Mouse (Mus musculus): Measurements from ENCODE around the gene Spata6. TPM values are rescaled to one million over a fixed set of nuclear protein-coding genes. Genes with fewer than 3 reads are reported as not detected.

Gene Spata6
- polyA plus RNA-seq, 1 experiment from 2014 or later: 33.2 TPM

DNA sequence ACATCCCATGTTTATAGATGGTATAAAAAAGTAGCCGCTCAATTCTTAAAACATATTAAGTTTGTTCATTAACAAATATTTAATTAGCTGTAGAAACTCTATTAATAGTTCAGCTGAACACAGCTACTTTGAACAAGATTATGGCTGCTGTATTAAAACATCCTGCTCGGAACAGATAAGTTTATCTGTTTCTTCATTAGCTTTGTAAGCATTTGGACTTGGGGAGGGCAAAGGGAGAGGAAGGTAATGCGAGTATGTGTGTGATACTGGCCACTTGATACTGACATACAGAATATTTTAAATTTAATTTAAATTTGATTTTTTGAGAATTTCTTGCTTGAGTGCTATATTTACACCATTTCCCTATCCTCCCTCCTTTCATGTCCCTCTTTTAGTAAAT, 80.1 kb downstream of the Spata6 start:
- DNase-seq (ENCODE audit: low spot score) (no peak), ATAC-seq (replicated peaks; ENCODE audit: low FRiP score, low read depth) (no peak)
- no peak for TF ChIP-seq CTCF (IDR thresholded peaks at IDR 0.05; ENCODE audit: low read depth)
- no peak overlapping the region for H3K4me3 ChIP-seq (replicated peaks; ENCODE audit: low read depth, low read length)
- WGBS: 95% methylated on average over 3 of the region's 3 CpGs
- H3K9me3 ChIP-seq (replicated peaks; ENCODE audit: low read length): no peaks in the 10 kb centered on the region
- H3K36me3 ChIP-seq (ENCODE audit: insufficient read depth, low read length): no peaks in the 10 kb centered on the region
- no peaks in the 10 kb centered on the region for H3K4me1 ChIP-seq (replicated peaks; ENCODE audit: insufficient read depth, low read length)
- H3K4me2 ChIP-seq (ENCODE audit: low read length): no peak overlapping the region
- no peak overlapping the region for H3K9ac ChIP-seq (ENCODE audit: low read depth, low read length)
- no peak overlapping the region for H3K27ac ChIP-seq
- no peaks in the 10 kb centered on the region for H3K27me3 ChIP-seq (ENCODE audit: insufficient read depth, low read length)

GRCm38 (mm10) chr4:111803164-111803563, 83.4 kb downstream of the Spata6 start:
- Histone ChIP-seq H3K4me1 (replicated peaks; ENCODE audit: insufficient read depth, low read length) (no peaks in the 10 kb centered on the region), H3K27ac (no peak overlapping the region), H3K4me3 (replicated peaks; ENCODE audit: low read depth, low read length) (no peak overlapping the region), H3K9me3 (replicated peaks; ENCODE audit: low read length) (no peaks in the 10 kb centered on the region), H3K9ac (ENCODE audit: low read depth, low read length) (no peak overlapping the region), H3K4me2 (ENCODE audit: low read length) (no peak overlapping the region), H3K27me3 (ENCODE audit: insufficient read depth, low read length) (no peaks in the 10 kb centered on the region), H3K36me3 (ENCODE audit: insufficient read depth, low read length) (no peaks in the 10 kb centered on the region)
- ATAC-seq (replicated peaks; ENCODE audit: low FRiP score, low read depth) (no peak), DNase-seq (ENCODE audit: low spot score) (no peak)
- 90% methylated on average over 2 of the region's 2 CpGs for WGBS
- TF ChIP-seq CTCF (IDR thresholded peaks at IDR 0.05; ENCODE audit: low read depth): peak; percentile 24

DNA sequence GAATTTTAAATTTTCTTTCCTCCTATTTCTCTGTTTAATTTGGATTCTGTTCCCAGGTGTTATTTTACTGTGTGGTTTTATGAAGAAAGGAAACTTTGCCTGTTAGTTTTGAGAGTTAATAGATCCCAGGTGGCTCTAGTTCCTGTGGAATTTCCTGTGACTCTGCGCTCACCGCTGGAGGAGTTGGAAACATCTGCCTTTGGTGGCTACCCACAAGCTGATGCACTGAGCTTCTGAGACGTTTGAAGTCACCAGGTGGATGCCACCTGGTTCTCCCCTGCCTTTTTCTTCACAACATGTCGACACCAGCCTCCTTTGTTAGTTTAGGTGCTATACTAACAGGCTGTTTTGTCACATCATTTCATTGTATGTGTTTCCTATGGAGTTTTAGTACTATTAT, 97.7 kb downstream of the Spata6 start:
- no peak for DNase-seq (ENCODE audit: low spot score)
- no peak for ATAC-seq (replicated peaks; ENCODE audit: low FRiP score, low read depth)
- H3K9me3 ChIP-seq (replicated peaks; ENCODE audit: low read length): no peaks in the 10 kb centered on the region

DNA sequence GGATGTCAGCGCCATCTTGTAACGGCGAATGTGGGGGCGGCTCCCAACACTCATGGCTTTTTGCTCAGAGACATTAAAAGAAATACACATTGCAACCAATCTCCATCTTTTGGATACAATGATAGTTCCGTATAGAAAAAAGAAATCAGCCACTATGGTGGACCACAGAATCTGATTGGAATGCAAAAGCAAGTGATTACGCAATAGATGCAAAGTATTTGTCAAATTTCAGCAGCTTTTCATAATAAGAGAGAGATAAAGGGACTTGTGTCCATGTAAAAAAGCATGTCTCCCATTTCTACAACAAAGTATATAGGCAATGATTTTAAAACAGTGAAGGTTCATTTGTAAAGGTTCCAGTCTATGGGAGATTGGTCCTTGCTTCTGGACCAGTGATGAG, 119.1 kb downstream of the Spata6 start:
- 97% methylated on average over 6 of the region's 6 CpGs for WGBS
- H3K27me3 ChIP-seq (ENCODE audit: insufficient read depth, low read length): no peaks in the 10 kb centered on the region
- TF ChIP-seq CTCF (IDR thresholded peaks at IDR 0.05; ENCODE audit: low read depth): no peak

More for the DNA sequence above, 97.7 kb downstream of the Spata6 start:
- no peak overlapping the region for H3K4me3 ChIP-seq (replicated peaks; ENCODE audit: low read depth, low read length)
- H3K27ac ChIP-seq: no peak overlapping the region
- no peak overlapping the region for H3K9ac ChIP-seq (ENCODE audit: low read depth, low read length)
- 39% methylated on average over 4 of the region's 4 CpGs for WGBS
- H3K4me2 ChIP-seq (ENCODE audit: low read length): no peak overlapping the region
- no peaks in the 10 kb centered on the region for H3K4me1 ChIP-seq (replicated peaks; ENCODE audit: insufficient read depth, low read length)
- no peaks in the 10 kb centered on the region for H3K27me3 ChIP-seq (ENCODE audit: insufficient read depth, low read length)
- TF ChIP-seq CTCF (IDR thresholded peaks at IDR 0.05; ENCODE audit: low read depth): no peak
- H3K36me3 ChIP-seq (ENCODE audit: insufficient read depth, low read length): no peaks in the 10 kb centered on the region

GRCm38 (mm10) chr4:111852626-111853025, 132.8 kb downstream of the Spata6 start:
- H3K4me2 ChIP-seq (ENCODE audit: low read length): no peak overlapping the region
- no peaks in the 10 kb centered on the region for H3K4me1 ChIP-seq (replicated peaks; ENCODE audit: insufficient read depth, low read length)
- ATAC-seq (replicated peaks; ENCODE audit: low FRiP score, low read depth) (no peak), DNase-seq (ENCODE audit: low spot score) (no peak)
- H3K27me3 ChIP-seq (ENCODE audit: insufficient read depth, low read length): no peaks in the 10 kb centered on the region
- no peak overlapping the region for H3K27ac ChIP-seq
- no peak for TF ChIP-seq CTCF (IDR thresholded peaks at IDR 0.05; ENCODE audit: low read depth)
- H3K9ac ChIP-seq (ENCODE audit: low read depth, low read length): no peak overlapping the region
- no peaks in the 10 kb centered on the region for H3K9me3 ChIP-seq (replicated peaks; ENCODE audit: low read length)
- no peak overlapping the region for H3K4me3 ChIP-seq (replicated peaks; ENCODE audit: low read depth, low read length)
- H3K36me3 ChIP-seq (ENCODE audit: insufficient read depth, low read length): no peaks in the 10 kb centered on the region

More for the DNA sequence above, 119.1 kb downstream of the Spata6 start:
- Histone ChIP-seq H3K9ac (ENCODE audit: low read depth, low read length) (no peak overlapping the region), H3K4me3 (replicated peaks; ENCODE audit: low read depth, low read length) (no peak overlapping the region), H3K27ac (no peak overlapping the region), H3K9me3 (replicated peaks; ENCODE audit: low read length) (no peaks in the 10 kb centered on the region), H3K36me3 (ENCODE audit: insufficient read depth, low read length) (no peaks in the 10 kb centered on the region), H3K4me2 (ENCODE audit: low read length) (no peak overlapping the region), H3K4me1 (replicated peaks; ENCODE audit: insufficient read depth, low read length) (no peaks in the 10 kb centered on the region)
- no peak for ATAC-seq (replicated peaks; ENCODE audit: low FRiP score, low read depth)
- DNase-seq (ENCODE audit: low spot score): no peak

DNA sequence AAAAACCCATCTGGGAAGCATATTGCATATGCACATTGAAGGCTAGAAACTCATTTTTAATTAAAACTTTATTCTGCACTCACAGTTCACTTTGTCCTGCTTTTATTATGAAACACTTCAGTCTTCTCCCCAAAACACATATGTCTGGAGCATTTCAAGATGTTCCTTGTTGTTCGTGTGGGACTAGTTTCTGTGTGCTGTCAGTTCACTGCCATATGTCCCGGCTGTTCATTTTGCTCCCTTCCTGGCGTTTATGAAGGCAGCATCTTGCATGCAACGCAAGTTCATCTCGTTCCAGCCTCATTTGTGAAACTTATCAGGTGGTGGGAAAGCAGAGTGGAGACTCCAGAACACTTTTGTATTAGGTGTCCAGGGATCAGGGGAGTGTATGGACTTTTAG, 146.9 kb downstream of the Spata6 start:
- H3K4me1 ChIP-seq (replicated peaks; ENCODE audit: insufficient read depth, low read length): no peaks in the 10 kb centered on the region
- H3K9me3 ChIP-seq (replicated peaks; ENCODE audit: low read length): no peaks in the 10 kb centered on the region
- no peak for ATAC-seq (replicated peaks; ENCODE audit: low FRiP score, low read depth)
- H3K36me3 ChIP-seq (ENCODE audit: insufficient read depth, low read length): no peaks in the 10 kb centered on the region
- no peaks in the 10 kb centered on the region for H3K27me3 ChIP-seq (ENCODE audit: insufficient read depth, low read length)
- no peak overlapping the region for H3K4me3 ChIP-seq (replicated peaks; ENCODE audit: low read depth, low read length)
- DNase-seq (ENCODE audit: low spot score): no peak
- H3K4me2 ChIP-seq (ENCODE audit: low read length): no peak overlapping the region
- no peak overlapping the region for H3K9ac ChIP-seq (ENCODE audit: low read depth, low read length)
- no peak for TF ChIP-seq CTCF (IDR thresholded peaks at IDR 0.05; ENCODE audit: low read depth)
- 85% methylated on average over 5 of the region's 5 CpGs for WGBS
- no peak overlapping the region for H3K27ac ChIP-seq

DNA sequence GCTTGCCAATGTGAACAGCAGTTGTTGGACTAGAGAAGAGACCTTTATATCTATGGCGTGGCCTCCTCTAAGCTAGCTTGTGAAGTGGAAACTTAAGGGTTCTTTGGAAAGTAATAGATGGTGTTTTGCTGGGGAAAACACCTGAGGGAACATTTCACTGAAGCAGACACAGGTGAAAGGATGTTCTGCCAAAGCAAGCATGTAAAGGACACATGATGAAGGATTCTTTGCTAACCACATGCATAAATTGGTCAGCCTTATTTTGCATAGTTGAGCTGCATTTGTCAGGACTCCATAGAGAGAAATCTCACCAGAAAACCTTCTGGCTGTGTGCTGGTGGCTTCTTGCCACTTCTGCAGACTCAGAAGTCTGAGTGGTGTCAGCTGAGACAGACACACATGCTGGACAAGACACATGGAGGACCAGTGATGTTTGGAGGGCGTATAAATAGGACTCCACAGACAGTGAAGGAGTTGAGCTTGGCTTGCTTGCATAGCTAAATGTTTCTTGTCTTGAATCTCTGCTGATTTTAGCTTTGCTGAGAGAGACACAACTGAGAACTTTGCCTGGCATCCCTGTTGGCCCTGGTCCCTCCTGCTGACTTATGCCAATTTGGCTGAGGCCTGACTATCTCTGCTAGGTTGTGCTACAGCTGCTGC, 148.1 kb downstream of the Spata6 start:
- H3K27me3 ChIP-seq (ENCODE audit: insufficient read depth, low read length): no peaks in the 10 kb centered on the region
- TF ChIP-seq CTCF (IDR thresholded peaks at IDR 0.05; ENCODE audit: low read depth): no peak

More for the DNA sequence above, 148.1 kb downstream of the Spata6 start:
- Histone ChIP-seq H3K4me1 (replicated peaks; ENCODE audit: insufficient read depth, low read length) (no peaks in the 10 kb centered on the region), H3K9ac (ENCODE audit: low read depth, low read length) (no peak overlapping the region), H3K4me2 (ENCODE audit: low read length) (no peak overlapping the region), H3K4me3 (replicated peaks; ENCODE audit: low read depth, low read length) (no peak overlapping the region), H3K36me3 (ENCODE audit: insufficient read depth, low read length) (no peaks in the 10 kb centered on the region), H3K27ac (no peak overlapping the region), H3K9me3 (replicated peaks; ENCODE audit: low read length) (no peaks in the 10 kb centered on the region)
- 77% methylated on average over 2 of the region's 2 CpGs for WGBS
- DNase-seq (ENCODE audit: low spot score): no peak
- no peak for ATAC-seq (replicated peaks; ENCODE audit: low FRiP score, low read depth)

Other genes starting within 250 kb of the Spata6 start
- 6.0 and 6.7 TPM in 2 replicates for gene Slc5a9, start 182.9 kb downstream of the Spata6 start, polyA plus RNA-seq (2015; fragmentation: Nextera tagmentation; extraction: Ambion mirVana)
- gene Skint8, start 199.4 kb downstream of the Spata6 start, polyA plus RNA-seq (2015; fragmentation: Nextera tagmentation; extraction: Ambion mirVana): not detected in 2 replicates